ENCODE assay signal across 12 mouse cellular contexts in genomic region chr6:83435174-83435573, GRCm38 (mm10). TPM values are rescaled to one million over a fixed set of nuclear protein-coding genes. Genes with fewer than 3 reads are reported as not detected.
DNase-seq lines count a peak whose midpoint lies in the region; ATAC-seq and TF ChIP-seq lines count a peak whose summit lies in the region.
"Had no signal": no experiment of that assay in that cellular context is flagged by ENCODE, and none has a peak within 500 bp of the region (broad histone marks: within the 10 kb centered on the region; RNA-seq: fewer than 3 reads in every experiment).

No protein-coding gene starts in this region.

- H3K9me3 ChIP-seq in liver, postnatal 0 days (ENCODE audit: low read length) = no peaks in the 10 kb centered on the region
- no peaks in the 10 kb centered on the region for H3K9me3 ChIP-seq in forebrain, embryonic 14.5 days (replicated peaks; ENCODE audit: control insufficient read depth, low read length)

- H3K4me1 ChIP-seq in liver, postnatal 0 days (ENCODE audit: insufficient read depth) = peaks cover 18% of the 10 kb centered on the region
- H3K4me1 ChIP-seq in forebrain, embryonic 14.5 days (ENCODE audit: control insufficient read depth, insufficient read depth, low read length) = peaks cover 47% of the 10 kb centered on the region

- no peak overlapping the region for H3K4me3 ChIP-seq in liver, postnatal 0 days (ENCODE audit: low read depth, low read length)
- H3K4me3 ChIP-seq in forebrain, embryonic 14.5 days (ENCODE audit: low read depth, low read length) = no peak overlapping the region

- intact Hi-C loops in left cerebral cortex, postnatal 10 days (cut with DNase I) = no loop called here

- no peak overlapping the region for H3K9ac ChIP-seq in liver, postnatal 0 days (replicated peaks)
- H3K9ac ChIP-seq in forebrain, embryonic 14.5 days (ENCODE audit: low read length) = peak overlapping the region; percentile 22; the same call in 1 of the 2 replicates

- no peaks in the 10 kb centered on the region for H3K27me3 ChIP-seq in liver, postnatal 0 days (ENCODE audit: insufficient read depth, low read length)
- no peaks in the 10 kb centered on the region for H3K27me3 ChIP-seq in forebrain, embryonic 14.5 days (replicated peaks; ENCODE audit: control insufficient read depth, insufficient read depth, low read length)

- H3K36me3 ChIP-seq in liver, postnatal 0 days (replicated peaks; ENCODE audit: insufficient read depth, low read length) = peaks cover 18% of the 10 kb centered on the region; the same call in 1 of the 2 replicates
- peaks cover 40% of the 10 kb centered on the region for H3K36me3 ChIP-seq in forebrain, embryonic 14.5 days (ENCODE audit: control insufficient read depth, insufficient read depth, low read length)

- 0 out of 2 replicates have a peak overlapping the region, but pooled peaks have one; percentile 6 for H3K27ac ChIP-seq in liver, postnatal 0 days (ENCODE audit: low read depth)
- no peak overlapping the region for H3K27ac ChIP-seq in forebrain, embryonic 14.5 days (ENCODE audit: low read depth, low read length)

- no peak overlapping the region for H3K4me2 ChIP-seq in liver, postnatal 0 days (ENCODE audit: low read depth, low read length)
- H3K4me2 ChIP-seq in forebrain, embryonic 14.5 days (ENCODE audit: low read length) = no peak overlapping the region; the same call in 1 of the 2 replicates
- H3K4me2 ChIP-seq: liver, embryonic 11.5 days had no signal

- TF ChIP-seq EP300 in liver, postnatal 0 days (IDR thresholded peaks at IDR 0.05; ENCODE audit: low read depth) = no peak

- DNase-seq in liver, postnatal 0 days = no peak
- DNase-seq in liver = no peak
- DNase-seq in adrenal gland, postnatal 25 days = peak; percentile 82
- peak; percentile 57 for DNase-seq in forebrain, embryonic 14.5 days (ENCODE audit: low spot score)
- DNase-seq in retina, adult 2 months (ENCODE audit: low read depth, low spot score) = peak; percentile 85
- DNase-seq in left cerebral cortex, postnatal 10 days (ENCODE audit: extremely low spot score in 1 of 2, low spot score in 2 of 2) = no peak
- DNase-seq in yolk sac, embryonic 10.5 days (ENCODE audit: low spot score) = no peak
- DNase-seq in c-Kit-positive CD71-positive TER-119-positive erythroid progenitor cells, embryonic 14.5 days (ENCODE audit: low spot score) = no peak
- DNase-seq: cerebellum, adult 8-10 months; gastrocnemius, postnatal 14 days had no signal

- TF ChIP-seq CTCF in liver, postnatal 0 days (IDR thresholded peaks at IDR 0.05; ENCODE audit: low read depth) = no peak

- 76% methylated on average over 5 of the region's 5 CpGs for WGBS in liver, postnatal 0 days (ENCODE audit: insufficient replicate concordance)
- 8% methylated on average over 5 of the region's 5 CpGs for WGBS in forebrain, embryonic 14.5 days

- no peak for ATAC-seq in liver, postnatal 0 days
- no peak for ATAC-seq in forebrain, embryonic 14.5 days
- ATAC-seq: intestine, postnatal 0 days had no signal

RNA-seq across cellular contexts. Expression of gene Tet3, which starts 23.7 kb away (rescaled TPM):
- polyA plus RNA-seq in liver, postnatal 0 days (2015; fragmentation: Nextera tagmentation; extraction: Ambion mirVana) = 7.9 and 8.5 TPM in 2 replicates
- total RNA-seq in adrenal gland, postnatal 25 days (2021) = 38.5 and 52.6 TPM in 2 replicates
- 34.9 and 49.5 TPM in 2 replicates for polyA plus RNA-seq in forebrain, embryonic 14.5 days (2014; fragmentation: Nextera tagmentation; extraction: Ambion mirVana)
- 100 to 1,000 TPM; 105 to 114 TPM for total RNA-seq in left cerebral cortex, postnatal 10 days (2021)

Comparison
In these comparisons a context has a peak if more than half of its experiments do, and no peak if none do; other contexts are left out.
1. DNase-seq: peak in adrenal gland, postnatal 25 days (single experiment), forebrain, embryonic 14.5 days (single experiment) and retina, adult 2 months (single experiment); none in liver, postnatal 0 days (single experiment), liver (single experiment), left cerebral cortex, postnatal 10 days (0 of 2), yolk sac, embryonic 10.5 days (single experiment) and c-Kit-positive CD71-positive TER-119-positive erythroid progenitor cells, embryonic 14.5 days (single experiment).